Comparison of ENCODE assay signal across 24 mouse cellular contexts in genomic region chr1:131546798-131547690, GRCm38 (mm10). TPM values are rescaled to one million over a fixed set of nuclear protein-coding genes. Genes with fewer than 3 reads are reported as not detected.
A peak's percentile ranks its signal among the peaks of the same experiment; 100 is the strongest.
DNase-seq lines count a peak whose midpoint lies in the region; ATAC-seq and TF ChIP-seq lines count a peak whose summit lies in the region.
"Had no signal": no experiment of that assay in that cellular context is flagged by ENCODE, and none has a peak within 500 bp of the region (broad histone marks: within the 10 kb centered on the region; RNA-seq: fewer than 3 reads in every experiment).

No protein-coding gene starts in this region.

- 77% methylated on average over 13 of the region's 13 CpGs for WGBS in heart, adult 2 months
- 57% methylated on average over 13 of the region's 13 CpGs for WGBS in liver, postnatal 0 days (ENCODE audit: insufficient replicate concordance)
- WGBS in liver, embryonic 12.5 days (ENCODE audit: insufficient replicate concordance) = 62% methylated on average over 13 of the region's 13 CpGs

- H3K9ac ChIP-seq in heart, adult 2 months (ENCODE audit: low read depth, low read length) = no peak overlapping the region
- H3K9ac ChIP-seq in liver, postnatal 0 days (replicated peaks) = no peak overlapping the region
- no peak overlapping the region for H3K9ac ChIP-seq in liver, embryonic 12.5 days
- H3K9ac ChIP-seq: embryonic facial prominence, embryonic 15.5 days; heart, embryonic 13.5 days; hindbrain, embryonic 15.5 days; limb, embryonic 15.5 days had no signal

- no peak overlapping the region for H3K4me2 ChIP-seq in liver, postnatal 0 days (ENCODE audit: low read depth, low read length)
- no peak overlapping the region for H3K4me2 ChIP-seq in liver, embryonic 12.5 days
- H3K4me2 ChIP-seq: embryonic facial prominence, embryonic 15.5 days; heart, embryonic 13.5 days; hindbrain, embryonic 15.5 days; limb, embryonic 15.5 days had no signal

- ATAC-seq in liver, postnatal 0 days = peak; percentile 93
- no peak for ATAC-seq in liver, embryonic 12.5 days
- ATAC-seq in granulocyte monocyte progenitor cell, adult 5-6 weeks (replicated peaks; ENCODE audit: poor library complexity, severe bottlenecking) = peak; percentile 44; the same call in 1 of the 2 replicates
- no peak for ATAC-seq in erythroid progenitor cell, adult 5-6 weeks (replicated peaks; ENCODE audit: low FRiP score, poor library complexity, severe bottlenecking)
- ATAC-seq: intestine, postnatal 0 days had no signal

- intact Hi-C loops in heart, adult 2 months (cut with DNase I) = no loop called here

- no peaks in the 10 kb centered on the region; the same call in 1 of the 2 replicates for H3K4me1 ChIP-seq in heart, adult 2 months (ENCODE audit: control insufficient read depth, insufficient read depth, low read length)
- no peaks in the 10 kb centered on the region for H3K4me1 ChIP-seq in liver, postnatal 0 days (ENCODE audit: insufficient read depth)
- H3K4me1 ChIP-seq in liver, embryonic 12.5 days = no peaks in the 10 kb centered on the region
- H3K4me1 ChIP-seq: hindbrain, embryonic 15.5 days had no signal

- H3K9me3 ChIP-seq in liver, postnatal 0 days (ENCODE audit: low read length) = no peaks in the 10 kb centered on the region
- no peaks in the 10 kb centered on the region for H3K9me3 ChIP-seq in liver, embryonic 12.5 days (replicated peaks)
- H3K9me3 ChIP-seq: embryonic facial prominence, embryonic 15.5 days; heart, embryonic 13.5 days; hindbrain, embryonic 15.5 days; limb, embryonic 15.5 days; midbrain, embryonic 10.5 days had no signal

- no peak overlapping the region for H3K4me3 ChIP-seq in heart, adult 2 months
- H3K4me3 ChIP-seq in liver, postnatal 0 days (ENCODE audit: low read depth, low read length) = no peak overlapping the region
- no peak overlapping the region for H3K4me3 ChIP-seq in liver, embryonic 12.5 days
- H3K4me3 ChIP-seq: embryonic facial prominence, embryonic 15.5 days; heart, embryonic 13.5 days; hindbrain, embryonic 15.5 days; limb, embryonic 15.5 days; midbrain, embryonic 10.5 days had no signal

- TF ChIP-seq EP300 in heart, adult 2 months (IDR thresholded peaks at IDR 0.05; ENCODE audit: insufficient read depth, low read depth, low read length) = no peak
- peak; percentile 63 for TF ChIP-seq EP300 in liver, postnatal 0 days (IDR thresholded peaks at IDR 0.05; ENCODE audit: low read depth)

- TF ChIP-seq POLR2A in heart, adult 2 months (IDR thresholded peaks at IDR 0.05; ENCODE audit: insufficient read depth, low read depth, low read length) = no peak

- TF ChIP-seq CTCF in heart, adult 2 months (IDR thresholded peaks at IDR 0.05) = no peak
- TF ChIP-seq CTCF in liver, postnatal 0 days (IDR thresholded peaks at IDR 0.05; ENCODE audit: low read depth) = no peak

- H3K27me3 ChIP-seq in heart, adult 2 months (ENCODE audit: control insufficient read depth, insufficient read depth, low read length) = no peaks in the 10 kb centered on the region
- no peaks in the 10 kb centered on the region for H3K27me3 ChIP-seq in liver, postnatal 0 days (ENCODE audit: insufficient read depth, low read length)
- H3K27me3 ChIP-seq in liver, embryonic 12.5 days (replicated peaks) = no peaks in the 10 kb centered on the region
- H3K27me3 ChIP-seq: embryonic facial prominence, embryonic 15.5 days; heart, embryonic 13.5 days; hindbrain, embryonic 15.5 days; limb, embryonic 15.5 days had no signal

- DNase-seq in heart, adult 8-10 months (ENCODE audit: low spot score) = peak; percentile 67
- DNase-seq in heart, adult 2 months = no peak
- DNase-seq in liver, postnatal 0 days = peak; percentile 44
- DNase-seq in brain, adult 2 months (ENCODE audit: low read depth, low spot score) = peak; percentile 50
- DNase-seq: adrenal gland, postnatal 14 days; cerebellum, postnatal 36 days; kidney, postnatal 14 days; lung, postnatal 10 days; thymus, postnatal 25 days had no signal

- H3K36me3 ChIP-seq in heart, adult 2 months (ENCODE audit: control insufficient read depth, insufficient read depth, low read length) = no peaks in the 10 kb centered on the region
- no peaks in the 10 kb centered on the region for H3K36me3 ChIP-seq in liver, postnatal 0 days (replicated peaks; ENCODE audit: insufficient read depth, low read length)
- no peaks in the 10 kb centered on the region for H3K36me3 ChIP-seq in liver, embryonic 12.5 days
- H3K36me3 ChIP-seq: embryonic facial prominence, embryonic 15.5 days; heart, embryonic 13.5 days; hindbrain, embryonic 15.5 days; limb, embryonic 15.5 days; midbrain, embryonic 10.5 days had no signal

- H3K27ac ChIP-seq in heart, adult 2 months = no peak overlapping the region
- peak overlapping the region; percentile 1; the same call in 1 of the 2 replicates for H3K27ac ChIP-seq in liver, postnatal 0 days (ENCODE audit: low read depth)
- H3K27ac ChIP-seq in liver, embryonic 12.5 days = no peak overlapping the region
- H3K27ac ChIP-seq: embryonic facial prominence, embryonic 15.5 days; heart, embryonic 13.5 days; hindbrain, embryonic 15.5 days; limb, embryonic 15.5 days; midbrain, embryonic 10.5 days had no signal

- H3K79me2 ChIP-seq in heart, adult 2 months (replicated peaks; ENCODE audit: control insufficient read depth, insufficient read depth, low read length) = no peaks in the 10 kb centered on the region

RNA-seq across cellular contexts. Expression of gene Fam72a, which starts 19.3 kb away (rescaled TPM):
- 1 to 10 TPM in 1 of 4 experiments, under 1 TPM in 3; 0.65 to 1.1 (median 0.76) TPM for total RNA-seq in heart, adult 8-10 months (2022)
- under 1 TPM; 0.73 to 0.78 TPM for total RNA-seq in heart, adult 2 months (2021)
- polyA plus RNA-seq in heart, adult 2 months (2012; rRNA removed) = 0.18 and 0.29 TPM in 2 replicates
- polyA plus RNA-seq in liver, postnatal 0 days (2015; fragmentation: Nextera tagmentation; extraction: Ambion mirVana) = 1.2 and 1.5 TPM in 2 replicates
- polyA plus RNA-seq in liver, embryonic 12.5 days (2016; fragmentation: Nextera tagmentation; extraction: Ambion mirVana) = 3.4 and 3.7 TPM in 2 replicates
- 3.0 and 8.1 TPM in 2 replicates for total RNA-seq in granulocyte monocyte progenitor cell, adult 5-6 weeks (2014; fragmentation: Nextera tagmentation)
- total RNA-seq in granulocyte monocyte progenitor cell, adult 5-6 weeks (2017) = 5.0 and 5.7 TPM in 2 replicates
- total RNA-seq in erythroid progenitor cell, adult 5-6 weeks (2015; ENCODE audit: low replicate concordance) = 1.1 TPM in 1 of 2 replicates, not detected in the other
- total RNA-seq in erythroid progenitor cell, adult 5-6 weeks (2017; ENCODE audit: low replicate concordance) = 1.3 TPM in 1 of 2 replicates, not detected in the other

RNA-seq across cellular contexts. Expression of gene Srgap2, which starts 19.9 kb away (rescaled TPM):
- 10 to 100 TPM; 18.0 to 24.2 (median 20.2) TPM for total RNA-seq in heart, adult 8-10 months (2022)
- total RNA-seq in heart, adult 2 months (2021) = 10 to 100 TPM; 15.9 to 20.5 TPM
- 15.2 and 16.9 TPM in 2 replicates for polyA plus RNA-seq in heart, adult 2 months (2012; rRNA removed)
- polyA plus RNA-seq in liver, postnatal 0 days (2015; fragmentation: Nextera tagmentation; extraction: Ambion mirVana) = 4.1 TPM in 2 replicates
- polyA plus RNA-seq in liver, embryonic 12.5 days (2016; fragmentation: Nextera tagmentation; extraction: Ambion mirVana) = 5.8 and 7.8 TPM in 2 replicates
- total RNA-seq in granulocyte monocyte progenitor cell, adult 5-6 weeks (2014; fragmentation: Nextera tagmentation) = 36.0 and 61.0 TPM in 2 replicates
- 14.3 and 16.5 TPM in 2 replicates for total RNA-seq in granulocyte monocyte progenitor cell, adult 5-6 weeks (2017)
- total RNA-seq in erythroid progenitor cell, adult 5-6 weeks (2015; ENCODE audit: low replicate concordance) = 20.1 and 31.4 TPM in 2 replicates
- total RNA-seq in erythroid progenitor cell, adult 5-6 weeks (2017; ENCODE audit: low replicate concordance) = 22.8 and 31.3 TPM in 2 replicates

RNA-seq across cellular contexts. Expression of gene Avpr1b, which starts 52.0 kb away (rescaled TPM):
- total RNA-seq in heart, adult 8-10 months (2022) = not detected
- not detected for total RNA-seq in heart, adult 2 months (2021)
- polyA plus RNA-seq in heart, adult 2 months (2012; rRNA removed) = not detected in 2 replicates
- polyA plus RNA-seq in liver, postnatal 0 days (2015; fragmentation: Nextera tagmentation; extraction: Ambion mirVana) = not detected in 2 replicates
- not detected in 2 replicates for polyA plus RNA-seq in liver, embryonic 12.5 days (2016; fragmentation: Nextera tagmentation; extraction: Ambion mirVana)
- not detected in 2 replicates for total RNA-seq in granulocyte monocyte progenitor cell, adult 5-6 weeks (2014; fragmentation: Nextera tagmentation)
- total RNA-seq in granulocyte monocyte progenitor cell, adult 5-6 weeks (2017) = not detected in 2 replicates
- not detected in 2 replicates for total RNA-seq in erythroid progenitor cell, adult 5-6 weeks (2015; ENCODE audit: low replicate concordance)
- not detected in 2 replicates for total RNA-seq in erythroid progenitor cell, adult 5-6 weeks (2017; ENCODE audit: low replicate concordance)
- total RNA-seq: gastrocnemius, adult 8-10 months; heart, postnatal 36 days; left cerebral cortex, adult 18-20 months; left cerebral cortex, postnatal 36 days had no signal
- polyA plus RNA-seq: embryonic facial prominence, embryonic 15.5 days; heart, embryonic 13.5 days; hindbrain, embryonic 15.5 days; intestine, postnatal 0 days; limb, embryonic 15.5 days; midbrain, embryonic 10.5 days; neural tube, embryonic 11.5 days; testis, adult 2 months had no signal

Comparison
In these comparisons a context has a peak if more than half of its experiments do, and no peak if none do; other contexts are left out.
1. DNase-seq: peak in heart, adult 8-10 months (single experiment), liver, postnatal 0 days (single experiment) and brain, adult 2 months (single experiment); none in heart, adult 2 months (0 of 2).
2. ATAC-seq: peak in liver, postnatal 0 days (single experiment) and granulocyte monocyte progenitor cell, adult 5-6 weeks (single experiment); none in liver, embryonic 12.5 days (single experiment) and erythroid progenitor cell, adult 5-6 weeks (single experiment).